In genomic region chr14:45049689-45050418, GRCm38 (mm10) we compare ENCODE assay signal across 8 mouse cellular contexts.
DNase-seq lines count a peak whose midpoint lies in the region; ATAC-seq lines count a peak whose summit lies in the region.

No protein-coding gene starts in this region.

- no peak overlapping the region for H3K9ac ChIP-seq in intestine, embryonic 16.5 days (ENCODE audit: low read depth, low read length)
- H3K9ac ChIP-seq in liver, embryonic 16.5 days (ENCODE audit: low read depth, low read length), result no peak overlapping the region
- no peak overlapping the region; the same call in 1 of the 2 replicates for H3K9ac ChIP-seq in stomach, embryonic 16.5 days (ENCODE audit: low read length)
- H3K9ac ChIP-seq in hindbrain, embryonic 16.5 days (ENCODE audit: low read depth, low read length), result no peak overlapping the region
- H3K9ac ChIP-seq in hindbrain, embryonic 14.5 days, result no peak overlapping the region

- peak; percentile 23 for DNase-seq in layer of hippocampus, adult 11-12 months (ENCODE audit: low spot score)
- DNase-seq in layer of hippocampus, postnatal 25 days (ENCODE audit: extremely low spot score in 1 of 2, low spot score in 1 of 2), result no peak
- DNase-seq in c-Kit-positive CD71-negative TER-119-negative erythroid progenitor cells, embryonic 14.5 days (ENCODE audit: low read depth), result peak; percentile 53
- no peak for DNase-seq in hindbrain, embryonic 14.5 days (ENCODE audit: low spot score)

- H3K4me2 ChIP-seq in intestine, embryonic 16.5 days (ENCODE audit: low read depth, low read length), result no peak overlapping the region
- no peak overlapping the region for H3K4me2 ChIP-seq in liver, embryonic 16.5 days (ENCODE audit: low read depth, low read length)
- H3K4me2 ChIP-seq in stomach, embryonic 16.5 days (ENCODE audit: low read depth, low read length), result no peak overlapping the region
- H3K4me2 ChIP-seq in hindbrain, embryonic 16.5 days (ENCODE audit: low read length), result no peak overlapping the region
- no peak overlapping the region for H3K4me2 ChIP-seq in hindbrain, embryonic 14.5 days (replicated peaks)

- no peaks in the 10 kb centered on the region for H3K9me3 ChIP-seq in intestine, embryonic 16.5 days (ENCODE audit: control insufficient read depth, low read length)
- H3K9me3 ChIP-seq in liver, embryonic 16.5 days (replicated peaks; ENCODE audit: control insufficient read depth, low read length), result no peaks in the 10 kb centered on the region
- no peaks in the 10 kb centered on the region for H3K9me3 ChIP-seq in stomach, embryonic 16.5 days (replicated peaks; ENCODE audit: control insufficient read depth, low read length)
- no peaks in the 10 kb centered on the region for H3K9me3 ChIP-seq in hindbrain, embryonic 16.5 days (ENCODE audit: control insufficient read depth, low read length)
- no peaks in the 10 kb centered on the region for H3K9me3 ChIP-seq in hindbrain, embryonic 14.5 days (ENCODE audit: control insufficient read depth, low read length)

- H3K4me1 ChIP-seq in intestine, embryonic 16.5 days (ENCODE audit: control insufficient read depth, insufficient read depth, low read length), result peaks cover 5% of the 10 kb centered on the region; the same call in 1 of the 2 replicates
- no peaks in the 10 kb centered on the region for H3K4me1 ChIP-seq in liver, embryonic 16.5 days (ENCODE audit: control insufficient read depth, low read depth, low read length)
- H3K4me1 ChIP-seq in stomach, embryonic 16.5 days (ENCODE audit: control insufficient read depth, insufficient read depth, low read length), result peaks cover 9% of the 10 kb centered on the region
- H3K4me1 ChIP-seq in hindbrain, embryonic 16.5 days (ENCODE audit: control insufficient read depth, insufficient read depth, low read depth, low read length), result no peaks in the 10 kb centered on the region
- H3K4me1 ChIP-seq in hindbrain, embryonic 14.5 days (replicated peaks; ENCODE audit: control insufficient read depth, insufficient read depth, low read length), result no peaks in the 10 kb centered on the region

- H3K27me3 ChIP-seq in intestine, embryonic 16.5 days (replicated peaks; ENCODE audit: control insufficient read depth, insufficient read depth, low read length), result no peaks in the 10 kb centered on the region
- no peaks in the 10 kb centered on the region for H3K27me3 ChIP-seq in liver, embryonic 16.5 days (ENCODE audit: control insufficient read depth, insufficient read depth, low read depth, low read length)
- H3K27me3 ChIP-seq in stomach, embryonic 16.5 days (ENCODE audit: control insufficient read depth, insufficient read depth, low read length), result no peaks in the 10 kb centered on the region
- no peaks in the 10 kb centered on the region for H3K27me3 ChIP-seq in hindbrain, embryonic 16.5 days (replicated peaks; ENCODE audit: control insufficient read depth, insufficient read depth, low read length)
- no peaks in the 10 kb centered on the region for H3K27me3 ChIP-seq in hindbrain, embryonic 14.5 days (ENCODE audit: control insufficient read depth, insufficient read depth, low read length)

- no peaks in the 10 kb centered on the region for H3K36me3 ChIP-seq in intestine, embryonic 16.5 days (ENCODE audit: control insufficient read depth, insufficient read depth, low read length)
- no peaks in the 10 kb centered on the region for H3K36me3 ChIP-seq in liver, embryonic 16.5 days (ENCODE audit: control insufficient read depth, insufficient read depth)
- H3K36me3 ChIP-seq in stomach, embryonic 16.5 days (ENCODE audit: control insufficient read depth, insufficient read depth, low read length), result no peaks in the 10 kb centered on the region
- no peaks in the 10 kb centered on the region for H3K36me3 ChIP-seq in hindbrain, embryonic 16.5 days (ENCODE audit: control insufficient read depth, insufficient read depth, low read length)
- no peaks in the 10 kb centered on the region for H3K36me3 ChIP-seq in hindbrain, embryonic 14.5 days (replicated peaks; ENCODE audit: control insufficient read depth, insufficient read depth)

- peak; percentile 81 for ATAC-seq in intestine, embryonic 16.5 days
- ATAC-seq in liver, embryonic 16.5 days (ENCODE audit: low read depth), result peak; percentile 51; the same call in 1 of the 2 replicates
- peak; percentile 83 for ATAC-seq in stomach, embryonic 16.5 days (ENCODE audit: insufficient read depth, low FRiP score)
- ATAC-seq in hindbrain, embryonic 16.5 days, result no peak
- ATAC-seq in hindbrain, embryonic 14.5 days (ENCODE audit: low FRiP score), result no peak

- H3K4me3 ChIP-seq in intestine, embryonic 16.5 days (ENCODE audit: low read length), result no peak overlapping the region
- H3K4me3 ChIP-seq in liver, embryonic 16.5 days (ENCODE audit: low read depth, low read length), result no peak overlapping the region
- H3K4me3 ChIP-seq in stomach, embryonic 16.5 days (replicated peaks; ENCODE audit: low read length), result no peak overlapping the region
- no peak overlapping the region for H3K4me3 ChIP-seq in hindbrain, embryonic 16.5 days (ENCODE audit: low read length)
- no peak overlapping the region for H3K4me3 ChIP-seq in hindbrain, embryonic 14.5 days (replicated peaks; ENCODE audit: low read length)

- WGBS in intestine, embryonic 16.5 days, result 37% methylated on average over 7 of the region's 7 CpGs
- WGBS in liver, embryonic 16.5 days (ENCODE audit: insufficient replicate concordance), result 20% methylated on average over 7 of the region's 7 CpGs
- WGBS in stomach, embryonic 16.5 days, result 37% methylated on average over 7 of the region's 7 CpGs
- 77% methylated on average over 7 of the region's 7 CpGs for WGBS in hindbrain, embryonic 16.5 days
- 84% methylated on average over 7 of the region's 7 CpGs for WGBS in hindbrain, embryonic 14.5 days

- H3K27ac ChIP-seq in intestine, embryonic 16.5 days (ENCODE audit: low read length), result peak overlapping the region; percentile 83
- H3K27ac ChIP-seq in liver, embryonic 16.5 days (ENCODE audit: low read length), result peak overlapping the region; percentile 26
- H3K27ac ChIP-seq in stomach, embryonic 16.5 days (ENCODE audit: low read length), result peak overlapping the region; percentile 85
- H3K27ac ChIP-seq in hindbrain, embryonic 16.5 days (ENCODE audit: low read depth, low read length), result no peak overlapping the region
- no peak overlapping the region for H3K27ac ChIP-seq in hindbrain, embryonic 14.5 days

Comparison
In these comparisons a context has a peak if more than half of its experiments do, and no peak if none do; other contexts are left out.
1. DNase-seq: peak in layer of hippocampus, adult 11-12 months (single experiment) and c-Kit-positive CD71-negative TER-119-negative erythroid progenitor cells, embryonic 14.5 days (single experiment); none in layer of hippocampus, postnatal 25 days (0 of 2) and hindbrain, embryonic 14.5 days (single experiment).
2. ATAC-seq: peak in intestine, embryonic 16.5 days (single experiment), liver, embryonic 16.5 days (single experiment) and stomach, embryonic 16.5 days (single experiment); none in hindbrain, embryonic 16.5 days (single experiment) and hindbrain, embryonic 14.5 days (single experiment).
3. H3K27ac ChIP-seq: peak in intestine, embryonic 16.5 days (single experiment), liver, embryonic 16.5 days (single experiment) and stomach, embryonic 16.5 days (single experiment); none in hindbrain, embryonic 16.5 days (single experiment) and hindbrain, embryonic 14.5 days (single experiment).